Mouse (Mus musculus): ENCODE data around the gene Ric8b. TPM values are rescaled to one million over a fixed set of nuclear protein-coding genes. Genes with fewer than 3 reads are reported as not detected.

Ric8b gene
- total and polyA plus RNA-seq, 3 experiments: 20.5 to 42.1 (median 36.5) TPM

DNA sequence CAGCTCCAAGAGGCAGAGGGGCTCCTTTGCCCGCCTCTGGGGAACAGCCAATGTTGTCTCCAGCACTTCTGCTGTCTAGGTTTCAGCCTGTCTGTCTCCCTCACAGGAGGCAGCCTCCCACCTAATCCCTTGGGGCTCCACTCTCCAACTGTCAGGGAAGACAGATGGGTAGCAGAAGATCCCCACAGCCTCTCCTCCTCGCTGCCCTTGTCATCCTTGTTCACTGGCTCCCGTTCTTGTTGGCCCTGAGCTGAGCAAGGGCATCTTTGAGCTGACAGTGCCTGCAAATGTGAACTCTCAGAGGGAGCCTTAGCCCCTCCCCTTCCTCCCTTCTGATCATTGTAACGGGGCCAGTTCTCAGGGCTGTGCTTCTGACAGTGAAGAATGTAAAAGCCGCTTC, 13.7 kb upstream of the Ric8b start:
- H3K4me1 ChIP-seq (ENCODE audit: control insufficient read depth, insufficient read depth, low read length): peaks cover 3% of the 10 kb centered on the region; the same call in 1 of the 2 replicates
- WGBS: 17% methylated on average over 5 of the region's 5 CpGs
- TF ChIP-seq POLR2A (IDR thresholded peaks at IDR 0.05; ENCODE audit: insufficient read depth, low read depth, low read length) (no peak), EP300 (IDR thresholded peaks at IDR 0.05; ENCODE audit: insufficient read depth, low read depth, low read length) (no peak), CTCF (IDR thresholded peaks at IDR 0.05) (no peak)
- no peak for DNase-seq
- no peak overlapping the region for H3K27ac ChIP-seq
- H3K79me2 ChIP-seq (replicated peaks; ENCODE audit: control insufficient read depth, insufficient read depth, low read length): no peaks in the 10 kb centered on the region
- intact Hi-C loops (cut with DNase I): no loop called here
- no peaks in the 10 kb centered on the region for H3K36me3 ChIP-seq (ENCODE audit: control insufficient read depth, insufficient read depth, low read length)
- no peak overlapping the region; the same call in 1 of the 2 replicates for H3K9ac ChIP-seq (ENCODE audit: low read depth, low read length)
- 0 out of 2 replicates have a peak overlapping the region, but pooled peaks have one; percentile 8 for H3K4me3 ChIP-seq
- no peaks in the 10 kb centered on the region for H3K27me3 ChIP-seq (ENCODE audit: control insufficient read depth, insufficient read depth, low read length)

DNA sequence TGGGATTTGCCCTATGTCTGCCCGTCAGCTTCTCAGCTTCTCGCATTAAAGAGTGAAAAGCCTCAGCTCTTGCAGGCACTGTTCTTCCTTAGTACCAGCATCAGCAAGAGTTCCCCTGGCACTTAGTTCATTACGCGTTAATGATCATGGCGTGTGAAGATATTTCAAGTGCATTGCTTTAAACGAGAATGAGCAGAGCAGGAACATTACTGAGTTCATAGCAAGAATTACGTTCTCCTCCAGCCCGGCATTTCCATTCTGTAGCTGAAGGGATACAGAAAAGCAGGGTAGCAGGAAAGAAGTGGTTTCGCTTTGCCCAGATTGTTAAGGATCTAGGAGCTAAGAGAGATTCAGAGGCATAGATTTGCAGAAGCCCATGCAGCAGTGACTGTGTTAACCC, 10.5 kb upstream of the Ric8b start:
- H3K79me2 ChIP-seq (replicated peaks; ENCODE audit: control insufficient read depth, insufficient read depth, low read length): no peaks in the 10 kb centered on the region
- intact Hi-C loops (cut with DNase I): no loop called here
- H3K27ac ChIP-seq: no peak overlapping the region
- 89% methylated on average over 9 of the region's 9 CpGs for WGBS
- DNase-seq: no peak
- H3K36me3 ChIP-seq (ENCODE audit: control insufficient read depth, insufficient read depth, low read length): no peaks in the 10 kb centered on the region
- no peaks in the 10 kb centered on the region for H3K27me3 ChIP-seq (ENCODE audit: control insufficient read depth, insufficient read depth, low read length)
- peaks cover 3% of the 10 kb centered on the region; the same call in 1 of the 2 replicates for H3K4me1 ChIP-seq (ENCODE audit: control insufficient read depth, insufficient read depth, low read length)
- H3K4me3 ChIP-seq: no peak overlapping the region
- no peak overlapping the region for H3K9ac ChIP-seq (ENCODE audit: low read depth, low read length)
- TF ChIP-seq POLR2A (IDR thresholded peaks at IDR 0.05; ENCODE audit: insufficient read depth, low read depth, low read length) (no peak), EP300 (IDR thresholded peaks at IDR 0.05; ENCODE audit: insufficient read depth, low read depth, low read length) (no peak), CTCF (IDR thresholded peaks at IDR 0.05) (no peak)

- DNase-seq: no peak
- Histone ChIP-seq H3K27ac (no peak overlapping the region), H3K4me3 (no peak overlapping the region), H3K79me2 (replicated peaks; ENCODE audit: control insufficient read depth, insufficient read depth, low read length) (no peaks in the 10 kb centered on the region), H3K36me3 (ENCODE audit: control insufficient read depth, insufficient read depth, low read length) (no peaks in the 10 kb centered on the region), H3K9ac (ENCODE audit: low read depth, low read length) (no peak overlapping the region), H3K4me1 (ENCODE audit: control insufficient read depth, insufficient read depth, low read length) (peaks cover 2% of the 10 kb centered on the region; the same call in 1 of the 2 replicates), H3K27me3 (ENCODE audit: control insufficient read depth, insufficient read depth, low read length) (no peaks in the 10 kb centered on the region)
- no peak for TF ChIP-seq POLR2A (IDR thresholded peaks at IDR 0.05; ENCODE audit: insufficient read depth, low read depth, low read length)
- no peak for TF ChIP-seq CTCF (IDR thresholded peaks at IDR 0.05)
- no peak for TF ChIP-seq EP300 (IDR thresholded peaks at IDR 0.05; ENCODE audit: insufficient read depth, low read depth, low read length)
- intact Hi-C loops (cut with DNase I): no loop called here
- WGBS: 79% methylated on average over 3 of the region's 3 CpGs
Observed at GRCm38 (mm10) chr10:84908006-84908405, 9.4 kb upstream of the Ric8b start.

- intact Hi-C loops (cut with DNase I): no loop called here
- Histone ChIP-seq H3K9ac (ENCODE audit: low read depth, low read length) (no peak overlapping the region), H3K27me3 (ENCODE audit: control insufficient read depth, insufficient read depth, low read length) (no peaks in the 10 kb centered on the region), H3K27ac (no peak overlapping the region), H3K79me2 (replicated peaks; ENCODE audit: control insufficient read depth, insufficient read depth, low read length) (no peaks in the 10 kb centered on the region), H3K4me3 (no peak overlapping the region), H3K36me3 (ENCODE audit: control insufficient read depth, insufficient read depth, low read length) (no peaks in the 10 kb centered on the region), H3K4me1 (ENCODE audit: control insufficient read depth, insufficient read depth, low read length) (peaks cover 2% of the 10 kb centered on the region; the same call in 1 of the 2 replicates)
- no peak for DNase-seq
- TF ChIP-seq CTCF (IDR thresholded peaks at IDR 0.05) (no peak), EP300 (IDR thresholded peaks at IDR 0.05; ENCODE audit: insufficient read depth, low read depth, low read length) (no peak), POLR2A (IDR thresholded peaks at IDR 0.05; ENCODE audit: insufficient read depth, low read depth, low read length) (no peak)
- WGBS: 71% methylated on average over 3 of the region's 3 CpGs
Observed at GRCm38 (mm10) chr10:84908471-84908870, 8.9 kb upstream of the Ric8b start.

DNA sequence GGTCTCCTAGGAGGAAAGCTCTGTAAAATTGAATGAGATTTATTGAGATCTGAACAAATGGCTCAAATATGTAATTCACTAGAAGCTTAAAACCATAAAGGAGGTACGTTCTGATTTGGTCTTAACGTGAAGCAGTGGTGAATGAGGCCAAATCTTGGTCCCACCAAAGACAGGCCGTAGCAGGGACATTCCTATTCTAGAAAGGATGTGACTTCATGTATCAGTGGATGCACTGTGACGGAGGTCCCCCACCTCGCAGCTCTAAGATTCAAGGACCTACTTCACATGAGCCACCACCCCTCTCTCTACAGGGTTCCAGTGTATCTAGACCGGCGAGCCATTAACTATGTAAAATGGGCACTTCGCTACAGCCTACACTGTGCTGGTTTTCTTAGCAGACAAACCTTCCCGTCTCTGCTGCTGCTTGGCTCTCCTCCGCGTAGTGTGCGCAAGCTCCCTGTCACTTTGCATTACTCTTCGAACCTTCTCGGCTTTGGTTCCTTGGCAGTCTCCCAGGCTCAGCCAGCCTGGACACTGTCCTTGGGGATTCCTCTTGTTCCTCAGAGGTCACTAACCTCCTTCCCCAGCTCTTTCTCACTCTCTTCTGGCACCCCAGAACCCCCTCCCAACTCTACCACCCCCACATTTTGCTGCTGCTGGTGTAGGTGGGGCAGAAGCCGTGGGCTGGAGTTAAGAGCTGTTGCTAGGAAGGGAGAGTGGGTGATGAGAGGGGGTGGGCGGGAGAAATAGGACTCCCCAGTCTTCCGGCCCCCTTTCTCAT, 8.2 kb upstream of the Ric8b start:
- no peaks in the 10 kb centered on the region for H3K4me1 ChIP-seq (ENCODE audit: control insufficient read depth, insufficient read depth, low read length)
- H3K36me3 ChIP-seq (ENCODE audit: control insufficient read depth, insufficient read depth, low read length): no peaks in the 10 kb centered on the region
- TF ChIP-seq CTCF (IDR thresholded peaks at IDR 0.05) (no peak), EP300 (IDR thresholded peaks at IDR 0.05; ENCODE audit: insufficient read depth, low read depth, low read length) (no peak), POLR2A (IDR thresholded peaks at IDR 0.05; ENCODE audit: insufficient read depth, low read depth, low read length) (no peak)
- no peaks in the 10 kb centered on the region for H3K79me2 ChIP-seq (replicated peaks; ENCODE audit: control insufficient read depth, insufficient read depth, low read length)
- no peak overlapping the region for H3K4me3 ChIP-seq
- no peaks in the 10 kb centered on the region for H3K27me3 ChIP-seq (ENCODE audit: control insufficient read depth, insufficient read depth, low read length)
- H3K9ac ChIP-seq (ENCODE audit: low read depth, low read length): no peak overlapping the region
- peak in 1 of 2 experiments; percentile 24 for DNase-seq
- intact Hi-C loops (cut with DNase I): no loop called here
- WGBS: 72% methylated on average over 17 of the region's 17 CpGs
- no peak overlapping the region for H3K27ac ChIP-seq

DNA sequence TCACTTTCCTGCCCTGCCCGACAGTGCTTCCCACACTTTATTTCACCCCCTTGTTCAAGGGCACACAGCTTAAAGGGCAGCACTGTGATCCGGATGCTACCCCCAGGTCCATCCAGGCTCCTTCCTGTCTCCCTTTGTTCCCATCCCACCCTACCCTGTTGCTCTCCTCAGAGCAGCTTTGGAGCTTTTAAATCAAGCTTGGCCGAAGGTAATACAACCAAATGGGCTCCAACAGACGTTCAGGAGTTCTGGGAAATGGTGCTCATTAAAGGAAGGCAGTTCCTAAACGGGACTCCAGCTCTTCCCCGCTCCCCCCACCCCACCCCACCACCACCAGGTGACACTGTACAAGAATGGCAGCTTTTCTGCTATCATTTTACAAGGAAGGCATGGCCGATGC, 7.2 kb upstream of the Ric8b start:
- no peaks in the 10 kb centered on the region for H3K36me3 ChIP-seq (ENCODE audit: control insufficient read depth, insufficient read depth, low read length)
- 65% methylated on average over 7 of the region's 7 CpGs for WGBS
- H3K4me1 ChIP-seq (ENCODE audit: control insufficient read depth, insufficient read depth, low read length): no peaks in the 10 kb centered on the region
- no peaks in the 10 kb centered on the region for H3K79me2 ChIP-seq (replicated peaks; ENCODE audit: control insufficient read depth, insufficient read depth, low read length)
- no peak overlapping the region for H3K4me3 ChIP-seq
- H3K27ac ChIP-seq: no peak overlapping the region
- intact Hi-C loops (cut with DNase I): loop anchor here (10.0 kb wide), 1 partner anchor 135 kb away; no protein-coding TSS in a partner anchor
- no peaks in the 10 kb centered on the region for H3K27me3 ChIP-seq (ENCODE audit: control insufficient read depth, insufficient read depth, low read length)
- TF ChIP-seq EP300 (IDR thresholded peaks at IDR 0.05; ENCODE audit: insufficient read depth, low read depth, low read length) (no peak), POLR2A (IDR thresholded peaks at IDR 0.05; ENCODE audit: insufficient read depth, low read depth, low read length) (no peak), CTCF (IDR thresholded peaks at IDR 0.05) (no peak)
- no peak for DNase-seq
- H3K9ac ChIP-seq (ENCODE audit: low read depth, low read length): no peak overlapping the region

Measured in heart, adult 2 months (tissue).